Mouse (Mus musculus) left cerebral cortex, adult 9 months (tissue): Measurements from ENCODE around the gene Ndufs2.

Experiments used
- DNase-seq, 2 experiments: peaks; one replicate each; pipeline ENCODE4 v3.0.0; 2022; ENCODE audit warnings: low spot score in 2 of 2

The Ndufs2 gene

DNA sequence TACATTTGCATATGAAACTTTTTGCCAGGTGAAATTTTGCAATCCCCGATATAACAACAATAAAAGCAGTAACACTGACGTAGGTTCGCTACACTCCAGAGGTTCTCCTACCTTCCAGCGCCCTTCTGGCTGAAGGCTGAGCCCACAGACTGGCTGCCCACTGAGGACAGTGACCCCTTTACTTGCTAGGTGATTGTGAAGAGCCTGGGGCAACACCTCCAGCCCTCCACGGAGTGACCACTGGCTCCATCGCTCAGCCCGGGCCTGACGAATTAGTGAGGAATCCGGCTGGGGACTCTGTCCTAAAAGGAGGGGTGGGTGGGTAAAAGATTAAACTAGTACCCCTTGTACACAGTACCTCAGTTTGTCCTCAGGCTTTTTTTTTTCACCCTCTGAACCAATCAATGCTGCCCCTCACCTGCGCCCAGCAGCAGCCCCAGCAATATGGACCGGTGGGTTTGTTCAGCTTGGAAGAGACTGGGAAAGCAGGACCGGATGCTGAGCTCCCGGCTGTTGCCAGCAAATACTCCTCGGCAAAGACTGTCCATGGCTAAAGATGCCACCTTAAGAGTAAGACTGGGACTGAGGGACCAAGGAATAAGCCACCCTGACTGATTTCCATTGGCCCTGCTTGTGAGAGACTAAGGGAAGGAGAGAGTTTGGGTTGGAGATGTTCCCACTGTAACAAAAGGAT is 28.0 kb upstream of the Ndufs2 start:
- no peak for DNase-seq

DNA sequence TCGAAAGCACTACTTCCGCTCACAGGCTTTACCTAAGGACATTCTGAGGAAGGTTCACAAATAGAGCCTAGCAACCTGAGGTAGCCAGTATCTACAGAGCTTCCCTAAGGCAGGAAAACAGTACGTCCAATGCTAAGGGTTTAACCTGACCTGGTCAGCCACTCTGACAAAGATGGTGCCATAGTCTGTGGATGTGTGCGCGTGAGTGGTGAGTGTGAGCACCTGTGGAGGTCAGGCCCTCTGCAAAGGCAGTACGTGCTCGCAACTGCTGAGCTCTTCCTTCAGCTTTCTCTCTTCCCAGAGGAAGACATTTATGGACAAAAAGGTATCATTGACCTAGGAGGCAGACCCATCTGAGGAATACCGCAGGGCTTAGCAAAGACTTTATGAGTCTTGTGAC is 27.2 kb upstream of the Ndufs2 start:
- DNase-seq = no peak

DNA sequence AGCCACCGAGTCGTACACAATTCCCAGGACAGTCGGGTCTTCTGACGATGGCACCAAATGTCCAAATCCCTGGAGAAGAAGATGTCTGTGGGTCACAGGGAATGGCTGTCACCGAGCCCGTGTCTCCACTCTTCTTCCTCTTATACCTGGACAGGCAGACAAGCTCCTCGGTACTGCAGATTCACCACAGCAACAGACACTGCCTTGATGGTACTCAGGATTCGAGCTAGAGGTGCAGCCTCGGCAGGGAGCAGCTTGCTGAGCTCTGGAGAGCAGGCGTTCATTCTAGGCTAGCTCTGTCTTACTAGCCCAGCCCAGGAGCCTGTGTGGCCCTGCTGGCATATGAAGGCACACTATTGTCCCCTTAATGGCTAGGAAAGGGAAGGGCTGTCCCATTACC is 26.5 kb upstream of the Ndufs2 start:
- no peak for DNase-seq

DNA sequence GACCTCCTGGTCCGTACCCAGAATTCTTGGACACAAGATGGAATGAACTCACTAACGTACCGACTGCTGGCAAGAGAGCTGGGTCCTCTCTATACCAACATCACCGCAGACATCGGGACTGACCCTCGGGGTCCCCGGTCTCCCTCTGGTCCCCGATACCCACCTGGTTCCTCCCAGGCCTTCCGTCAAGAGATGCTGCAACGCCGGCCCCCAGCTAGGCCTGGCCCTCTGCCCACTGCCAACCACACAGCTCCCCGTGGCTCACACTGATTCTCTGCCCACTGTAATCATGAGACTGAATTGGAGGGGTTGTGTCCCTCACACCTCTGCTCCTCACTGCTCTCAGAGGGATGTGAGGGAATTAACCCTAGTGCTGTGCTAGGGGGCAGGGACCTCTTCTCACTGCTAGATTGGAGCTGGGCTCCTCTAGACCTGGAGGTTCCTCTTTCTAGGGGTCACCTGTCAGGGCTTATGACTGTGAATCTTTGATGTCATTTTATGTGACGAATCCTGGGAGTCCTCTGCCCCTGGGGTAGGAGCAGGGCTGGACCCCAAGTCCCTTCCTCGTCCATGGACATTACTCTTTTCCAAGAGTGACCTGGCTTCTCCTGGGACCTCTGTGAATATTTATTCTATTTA is 25.0 kb upstream of the Ndufs2 start:
- no peak for DNase-seq

- DNase-seq = no peak
These were observed 24.1 kb upstream of the Ndufs2 start for GRCm38 (mm10) chr1:171275144-171275734.

DNA sequence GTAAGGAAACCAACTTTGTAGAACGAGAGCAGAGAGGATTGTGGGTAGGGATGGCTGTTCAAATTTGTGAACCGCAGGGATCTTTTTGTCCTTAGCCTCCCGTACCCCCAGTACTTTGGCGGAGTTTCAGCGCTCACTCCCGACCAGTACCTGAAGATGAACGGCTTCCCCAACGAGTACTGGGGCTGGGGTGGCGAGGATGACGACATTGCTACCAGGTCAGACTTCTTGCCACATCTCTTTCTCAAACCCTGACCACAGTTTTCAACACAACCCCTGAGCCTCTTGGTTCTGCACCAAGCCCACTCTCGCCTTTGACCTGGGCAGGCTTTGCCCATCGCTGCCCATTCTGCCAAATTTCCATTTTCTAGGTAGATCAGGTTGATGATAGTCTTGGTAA is 23.0 kb upstream of the Ndufs2 start:
- DNase-seq = no peak

- no peak for DNase-seq
These were observed 20.9 kb upstream of the Ndufs2 start for GRCm38 (mm10) chr1:171272086-171272485.

DNA sequence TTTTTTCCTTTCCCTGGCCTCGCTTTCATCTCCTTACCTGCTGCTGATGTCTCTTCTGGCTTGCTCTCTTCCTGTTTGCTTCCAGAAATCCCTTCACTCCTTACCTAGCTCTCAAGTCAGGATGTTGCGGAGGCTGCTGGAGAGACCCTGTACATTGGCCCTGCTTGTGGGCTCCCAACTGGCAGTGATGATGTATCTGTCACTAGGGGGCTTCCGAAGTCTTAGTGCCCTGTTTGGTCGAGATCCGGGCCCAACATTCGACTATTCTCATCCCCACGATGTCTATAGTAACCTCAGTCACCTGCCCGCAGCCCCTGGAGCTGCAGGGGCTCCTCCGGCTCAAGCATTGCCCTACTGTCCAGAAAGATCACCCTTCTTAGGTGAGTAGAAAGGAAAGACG is 20.4 kb upstream of the Ndufs2 start:
- no peak for DNase-seq

DNA sequence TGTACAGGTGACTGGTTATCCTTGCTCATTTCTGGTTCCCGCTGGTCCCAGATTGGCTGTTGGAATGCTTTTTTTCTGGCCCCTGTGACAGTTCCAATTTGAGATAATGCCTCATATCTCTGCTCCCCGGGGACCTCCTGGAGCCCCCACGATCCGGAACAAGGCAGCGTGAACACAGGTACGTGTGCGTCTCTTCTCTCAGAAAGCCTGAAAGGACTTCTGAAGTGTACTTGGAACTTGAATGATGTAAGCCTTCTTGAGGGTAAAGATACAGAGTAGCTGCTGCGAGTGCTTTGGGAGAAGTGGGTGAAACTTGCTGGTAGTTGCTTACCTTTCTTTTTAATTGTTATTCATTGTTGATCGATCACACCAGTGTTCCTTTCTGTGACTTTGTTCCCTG is 20.0 kb upstream of the Ndufs2 start:
- DNase-seq = no peak

GRCm38 (mm10) chr1:171270573-171270900 is 19.3 kb upstream of the Ndufs2 start:
- no peak for DNase-seq

- peak; percentile 83 to 96 for DNase-seq
These were observed 18.8 kb upstream of the Ndufs2 start, which contains the start of gene B4galt3 for GRCm38 (mm10) chr1:171269848-171270572. B4galt3 (plus strand) TSS chr1:171270328.

GRCm38 (mm10) chr1:171268341-171268740 is 17.2 kb upstream of the Ndufs2 start:
- DNase-seq = no peak

- DNase-seq = no peak
These were observed 15.0 kb upstream of the Ndufs2 start for GRCm38 (mm10) chr1:171265971-171266744.

DNA sequence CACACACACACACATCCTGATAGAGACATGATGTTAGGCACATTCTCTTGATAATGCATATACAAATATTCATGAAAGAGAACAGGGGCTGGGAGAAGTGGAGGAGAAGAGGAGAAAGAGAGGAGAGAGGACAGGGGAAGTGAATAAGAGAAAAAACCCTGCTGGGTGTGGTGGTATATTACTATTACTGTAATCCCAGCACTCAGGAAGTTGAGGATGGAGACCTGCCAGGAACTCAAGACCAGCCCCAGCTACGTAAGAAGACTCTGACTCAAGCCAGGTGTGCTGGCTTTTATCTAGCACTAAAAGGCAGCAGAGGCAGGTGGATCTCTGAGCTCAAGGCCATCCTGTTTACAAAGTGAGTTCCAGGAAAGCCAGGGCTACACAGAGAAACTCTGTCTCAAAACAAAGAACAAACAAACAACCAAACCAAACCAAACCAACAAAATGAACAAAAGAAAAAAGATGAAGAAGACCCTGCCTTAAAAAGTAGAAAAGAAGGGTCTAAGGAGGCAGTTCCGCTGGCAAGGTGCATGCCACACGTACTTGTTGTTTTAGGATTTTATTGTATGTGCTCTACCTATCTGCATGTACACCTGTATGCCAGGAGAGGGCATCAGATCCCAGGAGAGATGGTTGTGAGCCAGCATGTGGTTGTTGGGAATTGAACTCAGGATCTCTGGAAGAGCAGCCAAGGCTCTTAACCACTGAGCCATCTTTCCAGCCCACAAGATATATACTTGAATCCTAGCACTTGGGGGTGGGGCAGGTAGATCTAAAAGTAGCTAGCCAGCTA is 12.7 kb upstream of the Ndufs2 start:
- DNase-seq = no peak

DNA sequence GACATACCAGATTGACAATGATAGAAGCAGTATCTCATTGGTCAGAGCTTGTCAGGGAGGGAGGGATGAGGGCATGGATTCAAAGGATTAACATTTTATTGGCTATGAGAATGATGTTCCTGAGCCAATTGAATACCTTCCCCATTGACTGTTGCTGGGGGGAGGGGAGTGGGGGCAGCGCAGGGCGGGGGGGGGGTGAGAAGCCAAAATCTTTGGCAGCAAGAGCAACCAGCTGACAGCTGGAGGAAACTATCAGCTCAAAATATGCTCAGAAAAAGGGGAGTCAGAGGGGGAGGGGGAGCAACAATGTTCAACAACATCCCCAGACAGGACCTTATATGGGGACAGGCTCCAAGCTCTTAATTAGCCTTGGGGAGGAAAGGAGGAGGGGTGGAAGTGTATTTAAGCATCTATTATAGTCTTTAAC is 12.0 kb upstream of the Ndufs2 start:
- peak; percentile 55 to 72 for DNase-seq

GRCm38 (mm10) chr1:171262594-171263130 is 11.5 kb upstream of the Ndufs2 start:
- peak; percentile 78 to 89 for DNase-seq

GRCm38 (mm10) chr1:171260316-171260715 is 9.1 kb upstream of the Ndufs2 start:
- DNase-seq = no peak

DNA sequence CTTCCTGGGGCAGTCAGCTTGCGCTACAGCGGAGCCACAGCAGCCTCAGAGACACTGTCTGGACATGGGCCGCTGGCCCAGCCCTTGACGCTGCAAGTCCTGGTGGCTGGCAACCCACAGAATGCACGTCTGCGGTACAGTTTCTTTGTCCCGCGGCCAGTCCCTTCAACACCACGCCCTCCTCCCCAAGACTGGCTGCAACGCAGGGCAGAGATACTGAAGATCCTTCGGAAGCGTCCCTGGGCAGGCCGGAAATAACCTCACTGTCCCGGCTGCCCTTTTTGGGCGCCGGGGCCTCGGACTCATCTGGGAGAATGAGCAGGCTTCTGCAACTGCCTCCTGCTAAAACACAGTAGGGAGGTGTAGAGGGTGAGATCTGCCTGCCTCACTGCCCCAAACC is 7.7 kb upstream of the Ndufs2 start:
- DNase-seq = no peak

DNA sequence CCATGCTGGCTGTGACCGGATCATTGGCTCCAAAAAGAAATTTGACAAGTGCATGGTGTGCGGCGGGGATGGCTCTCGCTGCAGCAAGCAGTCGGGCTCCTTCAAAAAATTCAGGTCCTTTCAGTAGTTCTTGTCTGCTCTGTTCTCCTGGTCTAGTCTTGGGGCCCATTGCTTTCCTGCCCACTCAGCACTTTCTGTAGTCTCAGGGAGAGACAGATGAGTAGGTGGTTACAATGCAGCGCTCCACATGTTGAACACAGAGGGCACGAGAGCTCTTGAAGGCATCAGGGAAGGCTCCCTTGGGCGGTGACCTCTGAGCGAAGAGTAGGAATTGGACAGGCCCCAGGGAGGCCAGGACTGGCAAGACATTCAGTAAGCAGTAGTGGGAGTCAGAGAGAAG is 6.6 kb upstream of the Ndufs2 start:
- DNase-seq = no peak

- peak in 1 of 2 experiments; percentile 78 for DNase-seq
These were observed 5.9 kb upstream of the Ndufs2 start for GRCm38 (mm10) chr1:171256937-171257548.
